Mouse (Mus musculus) heart, postnatal 0 days (tissue): ENCODE measurements at regions not wholly inside any gene's neighbourhood (a gene's known extent, or its start where the extent isn't known, plus 50 kb on each side); places are given as distances from the start of the nearest gene placed in this dataset.

Source experiments
- ATAC-seq: fragments of 200-750 bp; cut with Nextera tagmentation; 2 replicates; pipeline ENCODE4 v1.8.0; 2017; ENCODE audit warnings: low read depth, moderate number of reproducible peaks, moderate library complexity; ENCODE audit not compliant: insufficient read depth
- DNase-seq: peaks from one replicate; pipeline ENCODE4 v3.0.0-alpha.2; 2016; ENCODE audit warnings: low spot score
- H3K27ac ChIP-seq: fragments of 300-500 bp; sonication (generic); 2 replicates; pipeline ENCODE4 v1.5.1; 2014; ENCODE audit warnings: low read depth, mild to moderate bottlenecking
- H3K27me3 ChIP-seq: fragments of 300-500 bp; sonication (generic); 2 replicates; pipeline ENCODE4 v1.6.1; 2014; ENCODE audit warnings: low read length, mixed read lengths; ENCODE audit not compliant: control insufficient read depth, insufficient read depth
- H3K36me3 ChIP-seq: fragments of 300-500 bp; sonication (generic); replicated peaks from 2 replicates; pipeline ENCODE4 v1.6.1; 2014; ENCODE audit warnings: low read length, mixed read lengths; ENCODE audit not compliant: control insufficient read depth, insufficient read depth
- H3K4me1 ChIP-seq: fragments of 300-500 bp; sonication (generic); 2 replicates; pipeline ENCODE4 v1.6.1; 2014; ENCODE audit warnings: antibody characterized with exemption; ENCODE audit not compliant: control insufficient read depth, insufficient read depth
- H3K4me2 ChIP-seq: fragments of 300-500 bp; sonication (generic); 2 replicates; pipeline ENCODE4 v1.6.1; 2014; ENCODE audit warnings: low read depth, mild to moderate bottlenecking, low read length, moderate library complexity
- H3K4me3 ChIP-seq: fragments of 300-500 bp; sonication (generic); 2 replicates; pipeline ENCODE4 v1.5.1; 2014; ENCODE audit warnings: low read depth, low read length
- H3K9ac ChIP-seq: fragments of 300-500 bp; sonication (generic); replicated peaks from 2 replicates; pipeline ENCODE4 v1.6.1; 2014; ENCODE audit warnings: low read depth, low read length, mixed read lengths
- H3K9me3 ChIP-seq: fragments of 300-500 bp; sonication (generic); replicated peaks from 2 replicates; pipeline ENCODE4 v1.6.1; 2016; ENCODE audit warnings: low read length; ENCODE audit not compliant: control insufficient read depth
- CTCF ChIP-seq: IDR thresholded peaks from 2 replicates; pipeline ENCODE4 v1.5.1; 2016; ENCODE audit warnings: antibody characterized with exemption, control low read depth, low read depth
- EP300 ChIP-seq: IDR thresholded peaks from 2 replicates; pipeline ENCODE4 v1.6.1; 2016; ENCODE audit warnings: antibody characterized with exemption, low read depth
- WGBS: fragments of 180-500 bp; shearing (Covaris S2); extraction: QIAGEN DNeasy Blood & Tissue Kit; methylation state at CpG from one replicate; pipeline ENCODE4 v1.1.7; 2014; 5-methylcytosine and 5-hydroxymethylcytosine counted together

- Histone ChIP-seq H3K27ac (no peak overlapping the region), H3K4me1 (no peaks in the 10 kb centered on the region), H3K9ac (no peak overlapping the region), H3K4me2 (no peak overlapping the region), H3K36me3 (no peaks in the 10 kb centered on the region), H3K4me3 (no peak overlapping the region), H3K9me3 (no peaks in the 10 kb centered on the region), H3K27me3 (no peaks in the 10 kb centered on the region)
- ATAC-seq (no peak), DNase-seq (no peak)
- no peak for TF ChIP-seq CTCF
- TF ChIP-seq EP300: no peak
These were observed 491.6 kb upstream of the Btbd3 start for GRCm38 (mm10) chr2:137764785-137765184.

GRCm38 (mm10) chr2:137759455-137759854 lies 496.9 kb upstream of the Btbd3 start:
- WGBS: 76% methylated on average over 2 of the region's 2 CpGs
- Histone ChIP-seq H3K4me3 (no peak overlapping the region), H3K27ac (no peak overlapping the region), H3K4me2 (no peak overlapping the region), H3K9me3 (no peaks in the 10 kb centered on the region), H3K4me1 (no peaks in the 10 kb centered on the region), H3K27me3 (no peaks in the 10 kb centered on the region), H3K36me3 (no peaks in the 10 kb centered on the region), H3K9ac (no peak overlapping the region)
- no peak for ATAC-seq
- no peak for TF ChIP-seq CTCF
- TF ChIP-seq EP300: no peak
- DNase-seq: no peak

DNA sequence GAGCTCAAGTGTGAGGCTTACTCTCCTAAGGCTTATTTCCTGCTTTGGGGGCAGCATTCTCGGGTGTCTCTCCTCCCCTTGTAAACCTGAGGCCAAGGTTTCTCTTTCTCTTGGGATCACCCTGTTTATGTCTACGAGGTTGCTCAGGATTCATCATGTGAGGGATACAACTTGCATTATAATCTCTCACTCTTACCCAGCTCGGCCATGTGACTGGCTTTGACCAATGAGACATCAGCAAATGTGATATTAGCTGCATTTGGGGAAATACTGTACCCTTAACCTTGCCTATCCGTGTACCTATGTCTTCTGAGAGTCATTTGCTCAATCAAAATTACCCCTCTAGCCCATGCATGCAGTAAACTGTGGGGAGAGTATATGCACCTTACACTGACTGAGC lies 498.0 kb upstream of the Btbd3 start:
- no peak for DNase-seq
- no peak for TF ChIP-seq CTCF
- no peak for TF ChIP-seq EP300
- H3K4me1 ChIP-seq: no peaks in the 10 kb centered on the region
- H3K9ac ChIP-seq: no peak overlapping the region
- no peak overlapping the region for H3K27ac ChIP-seq
- 65% methylated on average over 4 of the region's 4 CpGs for WGBS
- ATAC-seq: no peak
- no peak overlapping the region for H3K4me3 ChIP-seq
- no peaks in the 10 kb centered on the region for H3K36me3 ChIP-seq
- no peaks in the 10 kb centered on the region for H3K9me3 ChIP-seq
- H3K4me2 ChIP-seq: no peak overlapping the region
- H3K27me3 ChIP-seq: no peaks in the 10 kb centered on the region

DNA sequence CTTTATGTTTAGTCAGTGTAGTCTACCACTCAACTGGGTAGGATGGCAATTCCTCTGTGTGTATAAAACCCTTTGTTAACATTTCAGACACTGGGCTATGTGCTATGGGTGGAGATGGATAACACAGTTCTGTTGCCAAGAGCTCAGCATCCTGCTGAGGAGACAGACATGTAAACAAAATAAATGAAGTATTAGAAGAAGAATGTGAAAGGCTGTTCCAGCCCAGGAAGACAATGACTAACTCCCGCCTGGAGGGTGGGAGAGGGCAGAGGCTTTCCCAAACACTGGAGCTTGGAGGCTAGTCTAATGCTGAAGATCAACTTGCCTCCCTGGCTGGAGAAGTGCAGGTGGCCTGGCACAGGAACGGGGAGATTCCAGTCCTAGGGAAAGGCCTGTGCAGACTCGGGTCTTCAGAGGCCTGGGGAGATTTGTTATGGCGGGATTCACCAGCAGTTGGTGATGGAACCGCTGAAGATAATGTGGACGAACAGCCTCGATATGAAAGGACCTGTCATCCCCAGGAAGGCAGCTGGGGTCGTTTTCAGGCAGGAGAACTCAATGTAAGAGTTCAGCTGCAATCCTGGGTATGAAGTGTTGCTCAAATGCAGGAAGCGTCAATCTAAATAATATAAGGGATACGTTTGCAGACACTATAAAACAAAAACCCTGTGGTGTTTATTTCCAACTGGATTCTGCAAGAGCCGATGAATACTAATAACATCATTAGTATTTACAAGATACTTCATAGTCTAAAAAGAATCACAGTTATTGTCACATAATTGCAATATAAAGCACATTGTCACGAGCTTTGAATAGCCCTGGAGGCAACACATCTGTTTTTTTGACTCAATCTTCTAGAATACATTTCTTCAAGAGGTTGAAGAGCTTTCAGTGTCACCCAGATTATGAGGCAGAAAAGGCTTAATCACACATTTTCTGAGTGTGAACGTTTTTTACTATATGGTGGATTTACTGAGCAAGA lies 498.8 kb upstream of the Btbd3 start:
- Histone ChIP-seq H3K36me3 (no peaks in the 10 kb centered on the region), H3K9me3 (no peaks in the 10 kb centered on the region), H3K4me3 (no peak overlapping the region), H3K27me3 (no peaks in the 10 kb centered on the region), H3K4me2 (no peak overlapping the region), H3K4me1 (no peaks in the 10 kb centered on the region), H3K9ac (no peak overlapping the region), H3K27ac (no peak overlapping the region)
- no peak for TF ChIP-seq EP300
- TF ChIP-seq CTCF: no peak
- 50% methylated on average over 13 of the region's 13 CpGs for WGBS
- DNase-seq (no peak), ATAC-seq (no peak)

GRCm38 (mm10) chr2:137756220-137756619 lies 500.1 kb upstream of the Btbd3 start:
- no peaks in the 10 kb centered on the region for H3K27me3 ChIP-seq
- no peaks in the 10 kb centered on the region for H3K4me1 ChIP-seq
- TF ChIP-seq CTCF (no peak), EP300 (no peak)
- no peak for ATAC-seq
- H3K4me3 ChIP-seq: no peak overlapping the region
- DNase-seq: no peak
- no peak overlapping the region for H3K27ac ChIP-seq
- no peaks in the 10 kb centered on the region for H3K9me3 ChIP-seq
- H3K36me3 ChIP-seq: no peaks in the 10 kb centered on the region
- no peak overlapping the region for H3K4me2 ChIP-seq
- H3K9ac ChIP-seq: no peak overlapping the region
- WGBS: 28% methylated on average over 3 of the region's 3 CpGs

DNA sequence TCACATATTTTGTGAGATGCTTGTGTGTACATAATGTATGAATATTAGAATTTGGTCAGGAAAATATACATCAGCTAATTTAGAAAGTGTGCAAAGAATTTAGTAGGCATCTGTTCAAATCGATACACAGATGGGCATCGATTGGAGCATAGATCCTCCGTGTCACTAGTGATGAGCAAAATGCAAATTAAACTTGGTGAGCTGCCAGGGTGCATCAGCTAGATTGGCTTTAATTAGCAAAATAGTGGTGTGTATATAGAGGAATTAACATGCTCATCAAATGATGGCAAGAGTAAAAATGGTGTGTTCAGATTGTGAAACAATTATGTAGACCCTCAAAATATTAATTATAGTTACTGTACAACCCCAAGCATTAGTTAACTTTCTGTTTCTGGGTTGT lies 501.9 kb upstream of the Btbd3 start:
- no peak for TF ChIP-seq CTCF
- TF ChIP-seq EP300: no peak
- Histone ChIP-seq H3K27me3 (no peaks in the 10 kb centered on the region), H3K9ac (no peak overlapping the region), H3K4me2 (no peak overlapping the region), H3K4me1 (no peaks in the 10 kb centered on the region), H3K36me3 (no peaks in the 10 kb centered on the region), H3K27ac (no peak overlapping the region), H3K4me3 (no peak overlapping the region), H3K9me3 (no peaks in the 10 kb centered on the region)
- no peak for DNase-seq
- 90% methylated on average over 3 of the region's 3 CpGs for WGBS
- ATAC-seq: no peak
